Mouse (Mus musculus) lung, embryonic 14.5 days (tissue): ENCODE data around the gene Tfg. TPM values are rescaled to one million over a fixed set of nuclear protein-coding genes. Genes with fewer than 3 reads are reported as not detected.

Experiments used
- ATAC-seq: fragments of 200-750 bp; cut with Nextera tagmentation; 2 replicates; pipeline ENCODE4 v1.8.0; 2017; ENCODE audit warnings: mild to moderate bottlenecking, moderate TSS enrichment, moderate library complexity; ENCODE audit not compliant: insufficient read depth
- DNase-seq: peaks from one replicate; pipeline ENCODE4 v3.0.0-alpha.2; 2015
- H3K27ac ChIP-seq: fragments of 300-500 bp; sonication (generic); 2 replicates; pipeline ENCODE4 v1.5.1; 2014; ENCODE audit warnings: low read depth, mild to moderate bottlenecking, moderate library complexity
- H3K27me3 ChIP-seq: fragments of 300-500 bp; sonication (generic); 2 replicates; pipeline ENCODE4 v1.6.1; 2014; ENCODE audit warnings: low read length, control low read depth; ENCODE audit not compliant: insufficient read depth
- H3K36me3 ChIP-seq: fragments of 300-500 bp; sonication (generic); 2 replicates; pipeline ENCODE4 v1.6.1; 2014; ENCODE audit warnings: control low read depth; ENCODE audit not compliant: insufficient read depth
- H3K4me1 ChIP-seq: fragments of 300-500 bp; sonication (generic); 2 replicates; pipeline ENCODE4 v1.6.1; 2014; ENCODE audit warnings: antibody characterized with exemption, control low read depth; ENCODE audit not compliant: insufficient read depth
- H3K4me2 ChIP-seq: fragments of 300-500 bp; sonication (generic); 2 replicates; pipeline ENCODE4 v1.6.1; 2014; ENCODE audit warnings: mild to moderate bottlenecking
- H3K4me3 ChIP-seq: fragments of 300-500 bp; sonication (generic); 2 replicates; pipeline ENCODE4 v1.5.1; 2014; ENCODE audit warnings: low read depth, low read length
- H3K9ac ChIP-seq: fragments of 300-500 bp; sonication (generic); 2 replicates; pipeline ENCODE4 v1.6.1; 2014
- H3K9me3 ChIP-seq: fragments of 300-500 bp; sonication (generic); 2 replicates; pipeline ENCODE4 v1.6.1; 2016; ENCODE audit warnings: low read depth, low read length, control low read depth
- CTCF ChIP-seq: IDR thresholded peaks from 2 replicates; pipeline ENCODE4 v1.5.1; 2016; ENCODE audit warnings: antibody characterized with exemption, low read depth
- WGBS: fragments of 180-500 bp; shearing (Covaris S2); extraction: QIAGEN DNeasy Blood & Tissue Kit; methylation state at CpG from one replicate; pipeline ENCODE4 v1.1.7; 2014; 5-methylcytosine and 5-hydroxymethylcytosine counted together
- polyA plus RNA-seq: library from polyadenylated mRNA; unstranded; fragments of >200 nt; fragmentation: Nextera tagmentation; extraction: Ambion mirVana; gene quantifications from 2 replicates; pipeline ENCODE4 v1.2.1, GENCODE M21; 2014

Gene Tfg
- polyA plus RNA-seq, 1 experiment from 2014 or later = 148 TPM

DNA sequence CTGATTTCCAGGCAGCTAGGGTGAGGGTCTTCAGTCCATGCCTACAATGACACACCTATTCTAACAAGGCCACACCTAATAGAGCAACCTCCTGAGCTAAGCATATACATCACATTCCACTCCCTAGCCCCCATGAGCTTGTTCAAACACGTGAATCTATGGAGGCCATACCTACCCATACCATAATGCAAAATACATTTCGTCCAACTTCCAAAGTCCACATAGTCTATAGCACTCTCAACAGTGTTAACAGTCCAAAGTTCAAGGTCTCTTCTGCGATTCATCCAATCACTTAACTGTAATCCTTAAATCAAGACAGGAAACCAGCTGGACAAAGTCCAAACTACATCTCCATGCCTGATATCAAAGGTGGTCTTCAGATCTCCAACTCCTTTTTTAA, 7.2 kb downstream of the Tfg start:
- WGBS = 91% methylated on average over 3 of the region's 3 CpGs
- no peak for TF ChIP-seq CTCF

DNA sequence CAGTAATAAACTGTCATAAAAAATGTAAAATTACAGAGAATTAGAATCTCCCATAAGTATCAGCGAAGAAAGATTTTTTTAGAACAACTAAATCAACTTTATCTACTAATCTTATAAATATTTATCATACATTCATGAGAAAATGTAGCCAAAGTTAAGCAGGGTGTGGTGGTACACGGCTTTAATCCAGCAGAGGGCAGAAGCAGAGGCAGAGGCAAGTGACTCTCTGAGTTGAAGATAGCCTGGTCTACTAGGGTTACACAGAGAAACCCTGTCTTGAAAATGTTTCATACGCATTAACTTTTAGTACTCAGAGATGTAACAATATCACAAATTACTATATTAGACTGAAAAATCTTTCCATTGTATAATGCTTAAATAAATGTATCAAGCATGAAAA, 11.5 kb downstream of the Tfg start:
- H3K9ac ChIP-seq = no peak overlapping the region
- H3K9me3 ChIP-seq = no peaks in the 10 kb centered on the region
- peaks cover 63% of the 10 kb centered on the region for H3K36me3 ChIP-seq
- DNase-seq (no peak), ATAC-seq (no peak)
- no peaks in the 10 kb centered on the region for H3K4me1 ChIP-seq
- peak; percentile 21; the same call in 1 of the 2 replicates for TF ChIP-seq CTCF
- H3K4me3 ChIP-seq = no peak overlapping the region
- no peak overlapping the region for H3K27ac ChIP-seq
- WGBS = 74% methylated on average over 3 of the region's 3 CpGs
- no peaks in the 10 kb centered on the region for H3K27me3 ChIP-seq
- H3K4me2 ChIP-seq = no peak overlapping the region

More for the DNA sequence above, 7.2 kb downstream of the Tfg start:
- Histone ChIP-seq H3K27ac (no peak overlapping the region), H3K4me1 (0 out of 2 replicates have a peak, but pooled peaks cover 1% of the 10 kb centered on the region), H3K4me2 (no peak overlapping the region), H3K36me3 (peaks cover 52% of the 10 kb centered on the region), H3K27me3 (no peaks in the 10 kb centered on the region), H3K9ac (no peak overlapping the region), H3K4me3 (no peak overlapping the region), H3K9me3 (no peaks in the 10 kb centered on the region)
- no peak for ATAC-seq
- no peak for DNase-seq

DNA sequence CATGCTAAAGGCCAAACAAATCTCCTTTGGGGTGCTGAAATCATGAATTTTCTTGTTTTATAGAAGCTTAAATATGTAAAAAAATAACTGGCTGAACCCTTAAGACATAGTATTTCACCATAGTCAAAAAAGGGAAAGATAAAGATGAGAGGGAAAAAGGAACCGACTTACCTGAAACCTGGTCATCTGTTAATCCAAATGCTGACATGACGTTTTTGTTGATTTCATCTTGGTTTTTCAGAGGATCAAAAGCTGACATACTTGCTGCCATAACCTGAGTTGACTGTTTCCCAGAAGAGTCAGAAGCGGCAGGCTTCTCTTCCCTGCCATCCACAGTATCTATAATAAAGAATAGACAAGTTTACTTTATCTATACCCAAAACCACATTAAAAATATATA, 16.4 kb downstream of the Tfg start:
- ATAC-seq (no peak), DNase-seq (no peak)
- no peaks in the 10 kb centered on the region for H3K4me1 ChIP-seq
- no peak overlapping the region for H3K27ac ChIP-seq
- no peak overlapping the region for H3K9ac ChIP-seq
- no peak for TF ChIP-seq CTCF
- 91% methylated on average over 3 of the region's 3 CpGs for WGBS
- peaks cover 59% of the 10 kb centered on the region for H3K36me3 ChIP-seq
- no peaks in the 10 kb centered on the region for H3K27me3 ChIP-seq
- no peaks in the 10 kb centered on the region for H3K9me3 ChIP-seq
- H3K4me3 ChIP-seq = no peak overlapping the region
- H3K4me2 ChIP-seq = no peak overlapping the region

DNA sequence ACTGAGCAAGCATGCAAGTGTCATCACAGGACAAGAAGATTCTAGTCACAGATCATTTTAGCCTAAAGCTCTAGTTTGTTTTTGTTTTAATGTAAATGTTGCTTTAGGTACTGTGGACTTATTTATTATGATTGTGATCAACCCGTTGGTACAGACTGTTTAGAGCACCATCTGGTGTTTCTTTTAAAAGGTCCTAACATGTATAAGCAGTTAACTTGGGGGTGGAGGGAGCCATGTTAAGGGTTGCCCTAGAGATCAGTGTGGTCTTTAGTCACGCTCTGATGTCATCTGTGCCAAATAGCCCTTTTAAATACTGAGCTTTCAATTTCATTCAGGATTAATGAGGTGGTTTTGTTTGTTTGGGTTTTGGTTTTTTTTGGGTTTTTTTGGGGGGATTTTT, 20.8 kb downstream of the Tfg start:
- peaks cover 68% of the 10 kb centered on the region for H3K36me3 ChIP-seq
- no peak for TF ChIP-seq CTCF

DNA sequence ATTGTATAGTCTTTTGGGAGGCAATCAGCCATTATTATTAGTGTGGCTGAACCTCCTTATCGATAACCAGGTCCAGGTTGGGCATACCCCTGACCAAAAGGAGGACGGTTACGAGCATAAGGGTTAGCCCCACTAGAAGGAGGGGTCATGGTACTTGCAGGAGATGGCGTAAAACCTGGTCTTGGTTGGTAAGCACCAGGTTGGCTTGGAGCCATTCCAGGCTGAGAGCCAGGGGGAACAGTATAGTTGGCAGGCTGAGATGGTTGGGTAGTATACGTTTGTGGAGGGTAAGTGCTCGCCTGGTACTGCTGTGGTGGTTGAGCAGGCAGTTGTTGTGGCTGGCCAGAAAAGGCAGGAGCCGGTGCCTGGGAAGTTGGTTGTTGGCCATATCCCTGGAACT, 26.5 kb downstream of the Tfg start:
- Histone ChIP-seq H3K27ac (no peak overlapping the region), H3K36me3 (peaks cover 61% of the 10 kb centered on the region), H3K4me2 (no peak overlapping the region), H3K27me3 (no peaks in the 10 kb centered on the region), H3K4me3 (no peak overlapping the region), H3K9ac (no peak overlapping the region), H3K9me3 (no peaks in the 10 kb centered on the region), H3K4me1 (no peaks in the 10 kb centered on the region)
- no peak for TF ChIP-seq CTCF
- WGBS = 86% methylated on average over 7 of the region's 7 CpGs
- ATAC-seq = no peak
- DNase-seq = no peak

More for the DNA sequence above, 20.8 kb downstream of the Tfg start:
- no peak overlapping the region for H3K4me2 ChIP-seq
- no peaks in the 10 kb centered on the region for H3K4me1 ChIP-seq
- DNase-seq = no peak
- H3K27me3 ChIP-seq = no peaks in the 10 kb centered on the region
- no peak overlapping the region for H3K27ac ChIP-seq
- H3K9ac ChIP-seq = no peak overlapping the region
- no peak overlapping the region for H3K4me3 ChIP-seq
- no peak for ATAC-seq
- 59% methylated on average over 2 of the region's 2 CpGs for WGBS
- no peaks in the 10 kb centered on the region for H3K9me3 ChIP-seq

DNA sequence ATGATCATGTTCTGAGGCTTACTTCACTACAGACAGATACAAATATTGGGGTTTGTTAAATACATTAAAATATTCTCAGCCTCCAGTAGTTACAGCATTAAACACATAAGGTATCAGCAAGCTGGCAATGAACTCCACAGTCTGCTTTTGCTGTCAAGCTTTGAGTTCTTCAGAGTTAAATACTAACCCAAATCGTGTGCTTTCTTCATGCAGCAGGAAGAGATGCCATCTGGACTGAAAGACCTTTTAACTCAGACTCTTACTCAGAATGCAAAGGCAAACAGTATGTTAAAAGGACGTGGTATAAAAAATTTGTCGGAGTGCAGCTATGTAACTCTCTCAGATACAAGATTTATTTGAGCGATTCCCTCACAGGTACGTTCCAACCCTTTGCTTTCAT, 30.5 kb downstream of the Tfg start:
- 92% methylated on average over 5 of the region's 5 CpGs for WGBS

DNA sequence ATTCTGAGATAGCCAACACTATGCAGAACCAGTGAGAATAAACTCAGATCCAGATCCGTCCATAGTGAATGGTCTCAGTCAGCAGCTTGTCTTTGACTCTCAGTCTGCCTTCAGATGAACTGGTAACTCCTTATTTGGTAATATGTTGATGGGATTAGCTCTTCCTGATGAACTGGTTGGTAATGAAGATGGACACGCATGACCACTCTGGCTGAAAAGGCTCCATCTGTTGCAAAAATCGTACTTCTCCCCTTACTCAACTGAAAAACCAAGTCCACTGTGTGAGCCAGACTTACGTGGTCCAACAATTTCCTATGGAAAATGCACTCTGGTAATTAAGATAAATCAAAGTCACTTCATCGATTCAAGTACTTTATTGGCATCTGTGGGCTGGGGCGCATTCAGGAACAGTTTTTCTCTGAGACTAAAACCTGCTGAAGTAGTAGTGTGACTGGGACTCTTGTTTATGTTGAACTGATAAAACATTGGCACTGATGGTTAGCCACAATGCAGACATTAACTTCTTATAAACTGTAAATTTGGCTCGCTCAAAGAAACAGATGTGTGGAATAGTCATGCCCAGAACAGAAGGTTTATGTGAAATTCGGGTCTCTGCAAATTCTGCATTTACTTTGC, 36.1 kb downstream of the Tfg start:
- no peak for TF ChIP-seq CTCF
- Histone ChIP-seq H3K27ac (peak overlapping the region; percentile 52; the same call in 1 of the 2 replicates), H3K4me3 (no peak overlapping the region), H3K9me3 (no peaks in the 10 kb centered on the region), H3K9ac (no peak overlapping the region), H3K4me1 (peaks cover 4% of the 10 kb centered on the region; the same call in 1 of the 2 replicates), H3K27me3 (no peaks in the 10 kb centered on the region), H3K36me3 (peaks cover 25% of the 10 kb centered on the region; the same call in 1 of the 2 replicates), H3K4me2 (no peak overlapping the region)
- DNase-seq (peak; percentile 74), ATAC-seq (peak; percentile 68)
- 52% methylated on average over 8 of the region's 8 CpGs for WGBS

More for the DNA sequence above, 30.5 kb downstream of the Tfg start:
- Histone ChIP-seq H3K27me3 (no peaks in the 10 kb centered on the region), H3K4me2 (no peak overlapping the region), H3K4me1 (peaks cover 2% of the 10 kb centered on the region; the same call in 1 of the 2 replicates), H3K9me3 (no peaks in the 10 kb centered on the region), H3K27ac (no peak overlapping the region), H3K4me3 (no peak overlapping the region), H3K9ac (no peak overlapping the region), H3K36me3 (peaks cover 51% of the 10 kb centered on the region)
- DNase-seq (no peak), ATAC-seq (no peak)
- no peak for TF ChIP-seq CTCF
